Mouse (Mus musculus) adrenal gland, adult (tissue): ENCODE results near the gene Otos.
A peak's percentile ranks its signal among the peaks of the same experiment; 100 is the strongest.

Experiments
- DNase-seq, 2 experiments: peaks; one replicate each; pipeline ENCODE4 v3.0.0; 2022 to 2023; ENCODE audit warnings: low spot score in 1 of 2; ENCODE audit not compliant: inconsistent age in 2 of 2

Gene Otos

GRCm38 (mm10) chr1:92648673-92649072 lies at the start of gene Otos:
Gene Otos, minus strand, starts transcription at chr1:92648841.
- DNase-seq, result peak; percentile 82 to 91

GRCm38 (mm10) chr1:92696848-92697247 lies 48.2 kb upstream of the Otos start:
- peak; percentile 81 to 95 for DNase-seq

GRCm38 (mm10) chr1:92695751-92696150 lies 47.1 kb upstream of the Otos start:
- DNase-seq, result no peak

GRCm38 (mm10) chr1:92691166-92691844 lies 42.7 kb upstream of the Otos start:
- no peak for DNase-seq

- no peak for DNase-seq
Observed at GRCm38 (mm10) chr1:92686994-92687393, 38.4 kb upstream of the Otos start.

GRCm38 (mm10) chr1:92683151-92683550 lies 34.5 kb upstream of the Otos start:
- DNase-seq, result peak in 1 of 2 experiments; percentile 76

- DNase-seq, result peak in 1 of 2 experiments; percentile 57
Observed at GRCm38 (mm10) chr1:92680668-92681603, 32.3 kb upstream of the Otos start.

- no peak for DNase-seq
Observed at GRCm38 (mm10) chr1:92678757-92679156, 30.1 kb upstream of the Otos start.

GRCm38 (mm10) chr1:92676676-92676975 lies 28.0 kb upstream of the Otos start:
- DNase-seq, result no peak

DNA sequence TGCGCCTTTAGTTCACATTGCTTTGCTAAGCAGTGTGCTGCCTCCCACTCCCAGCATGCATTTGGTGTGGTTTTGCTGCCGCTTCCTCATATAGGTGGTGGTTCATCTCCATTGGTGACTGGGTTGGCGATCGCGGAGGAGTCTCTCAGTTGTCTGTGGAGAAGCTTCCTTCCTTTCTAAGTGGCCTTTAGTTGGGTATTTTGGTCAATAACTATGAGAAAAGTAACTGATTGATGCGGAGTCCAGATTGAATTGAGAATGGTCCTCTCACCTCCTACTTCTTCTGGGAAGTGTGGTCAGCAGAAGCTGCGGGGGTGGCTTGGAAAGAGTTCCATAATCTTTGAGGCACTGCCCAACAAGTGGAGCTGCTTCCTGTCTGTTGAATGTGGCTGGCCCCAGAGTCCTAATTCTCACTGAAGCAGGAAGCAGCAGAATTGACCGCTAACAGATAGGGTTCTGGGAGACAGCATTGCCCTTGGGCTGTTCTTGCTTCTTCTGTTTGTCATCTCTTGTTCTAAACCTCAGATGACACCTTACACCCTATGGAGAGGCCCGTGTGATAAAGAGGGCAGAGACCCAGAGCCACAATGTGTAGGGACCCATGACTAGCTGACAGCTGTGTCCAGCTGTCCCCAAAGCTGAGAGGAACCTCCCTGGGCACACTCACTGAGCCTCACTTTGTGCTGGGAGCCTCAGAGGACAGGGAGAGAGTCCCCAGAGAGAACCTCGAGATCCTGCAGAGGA lies 27.5 kb upstream of the Otos start:
- peak in 1 of 2 experiments; percentile 59 for DNase-seq

DNA sequence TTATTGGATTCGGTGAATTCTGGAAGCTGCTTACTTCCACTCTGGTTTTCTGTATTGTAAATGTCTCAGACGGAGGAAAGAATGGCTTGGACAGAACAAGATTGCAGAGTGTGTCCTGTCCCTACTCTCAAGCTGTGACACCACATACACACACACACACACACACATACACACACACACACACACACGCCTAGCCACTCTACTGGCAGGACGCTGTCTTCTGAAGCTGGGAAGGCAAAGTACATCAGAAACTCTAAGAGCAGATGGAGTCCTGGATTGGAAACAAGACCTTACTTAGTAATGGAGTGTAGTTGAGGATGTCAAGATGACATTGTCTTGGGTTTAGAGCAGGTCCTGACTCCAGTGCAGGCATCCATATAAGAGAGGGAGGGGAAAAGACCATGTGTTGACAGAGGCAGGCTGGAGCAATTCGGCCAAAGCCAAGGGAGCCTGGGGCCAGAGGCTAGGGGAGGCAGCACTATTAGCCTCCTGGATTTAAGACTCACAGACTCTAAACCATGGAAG lies 24.7 kb upstream of the Otos start:
- DNase-seq, result no peak

- DNase-seq, result no peak
Observed at GRCm38 (mm10) chr1:92671326-92671725, 22.7 kb upstream of the Otos start.

DNA sequence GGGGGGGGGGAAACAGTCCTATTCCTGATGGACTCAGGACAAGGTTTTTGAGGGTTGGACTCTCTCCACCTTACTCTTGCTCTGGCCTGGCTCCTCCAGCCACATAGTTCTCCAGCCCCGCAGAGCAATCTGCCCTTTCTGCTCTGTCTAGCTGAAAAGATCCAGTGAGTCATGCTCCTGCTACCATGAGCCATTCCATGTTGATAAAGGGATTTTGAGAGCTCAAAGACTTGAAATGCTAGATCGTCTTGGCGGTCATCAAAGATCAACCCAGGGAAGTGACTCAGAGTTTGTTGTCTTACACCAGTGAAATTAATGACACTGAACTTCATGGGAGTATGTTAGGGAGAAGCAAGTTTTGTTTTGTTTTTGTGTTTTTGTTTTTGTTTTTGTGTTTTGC lies 20.8 kb upstream of the Otos start:
- DNase-seq, result peak; percentile 36 to 53

GRCm38 (mm10) chr1:92667106-92667505 lies 18.5 kb upstream of the Otos start:
- peak in 1 of 2 experiments; percentile 59 for DNase-seq

- no peak for DNase-seq
Observed at GRCm38 (mm10) chr1:92659392-92659791, 10.8 kb upstream of the Otos start.

GRCm38 (mm10) chr1:92657025-92657820 lies 8.6 kb upstream of the Otos start:
- peak; percentile 67 to 88 for DNase-seq

GRCm38 (mm10) chr1:92654676-92655075 lies 6.0 kb upstream of the Otos start:
- DNase-seq, result no peak

- DNase-seq, result no peak
Observed at GRCm38 (mm10) chr1:92653179-92653578, 4.5 kb upstream of the Otos start.

GRCm38 (mm10) chr1:92651467-92651866 lies 2.8 kb upstream of the Otos start:
- DNase-seq, result no peak

GRCm38 (mm10) chr1:92648197-92648596 lies 444 bp downstream of the Otos start:
- DNase-seq, result no peak
